Mouse (Mus musculus) stomach, postnatal 0 days (tissue): ENCODE measurements around the gene Zgpat.

Source experiments
- CTCF ChIP-seq: IDR thresholded peaks from 2 replicates; pipeline ENCODE4 v1.5.1; 2016; ENCODE audit warnings: antibody characterized with exemption, low read depth, mild to moderate bottlenecking, moderate library complexity
- EP300 ChIP-seq: optimal IDR thresholded peaks from 2 replicates; pipeline ENCODE3; 2016; ENCODE audit warnings: antibody characterized with exemption

DNA sequence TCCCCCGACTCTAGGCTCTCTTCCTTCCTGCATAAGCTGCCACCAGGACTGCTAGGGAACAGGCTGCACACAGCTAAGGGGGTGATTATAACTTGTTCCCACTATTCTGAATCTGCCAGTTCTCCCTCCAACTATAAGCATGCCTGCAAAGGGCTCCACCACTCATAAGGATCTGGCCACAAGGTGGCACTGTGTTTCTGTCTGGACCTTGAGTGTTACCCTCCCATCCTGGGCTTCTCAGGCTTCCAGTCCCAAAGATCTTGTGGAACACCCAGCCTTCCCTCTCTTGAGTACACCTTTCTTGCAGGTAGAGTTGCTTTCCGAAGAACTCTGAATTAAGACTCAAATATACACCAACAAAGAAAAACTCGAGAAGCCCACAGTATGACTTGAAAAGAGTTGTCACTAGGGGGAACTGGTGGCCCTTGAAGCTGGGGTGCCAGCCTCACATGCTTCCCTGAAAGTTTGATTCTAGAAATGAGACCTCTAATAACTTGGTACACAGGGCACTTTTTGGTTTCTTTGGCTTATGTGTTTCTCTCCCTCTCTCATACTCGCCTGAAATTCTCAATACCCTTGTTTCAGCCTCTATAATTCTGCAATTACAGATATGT is 28.0 kb downstream of the Zgpat start:
- peak; percentile 94 for TF ChIP-seq CTCF
- TF ChIP-seq EP300: no peak
